Mouse (Mus musculus): Measurements from ENCODE around the gene Cacna1d. TPM values are rescaled to one million over a fixed set of nuclear protein-coding genes. Genes with fewer than 3 reads are reported as not detected.

Gene Cacna1d
- polyA plus RNA-seq, 1 experiment from 2014 or later, result 1.4 TPM

DNA sequence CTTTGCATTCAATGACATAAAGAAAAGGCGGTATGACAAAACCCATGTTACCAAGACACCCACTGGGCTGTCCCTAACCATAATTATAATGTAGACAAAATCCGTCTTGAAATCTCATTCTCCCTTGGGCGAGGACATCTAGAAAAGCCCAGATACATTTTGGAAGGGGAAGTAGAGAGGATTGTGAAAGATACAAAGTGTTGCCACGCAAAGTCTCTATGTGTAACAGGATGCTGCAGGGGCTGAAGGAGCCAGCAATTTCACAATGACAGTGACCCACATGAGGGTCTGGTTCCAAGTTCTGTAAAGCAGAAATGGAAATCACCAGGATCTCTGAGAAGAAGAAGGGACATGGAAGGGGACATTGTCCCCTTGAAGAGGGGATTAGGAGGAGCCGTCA is 55.9 kb downstream of the Cacna1d start:
- no peaks in the 10 kb centered on the region for H3K27me3 ChIP-seq (ENCODE audit: control insufficient read depth, insufficient read depth, low read length)
- H3K4me1 ChIP-seq (ENCODE audit: control insufficient read depth, insufficient read depth, low read length), result no peaks in the 10 kb centered on the region
- no peaks in the 10 kb centered on the region for H3K36me3 ChIP-seq (ENCODE audit: control insufficient read depth, insufficient read depth, low read length)
- WGBS, result 87% methylated on average over 5 of the region's 5 CpGs
- ATAC-seq (ENCODE audit: insufficient read depth, low FRiP score, low TSS enrichment) (no peak), DNase-seq (ENCODE audit: low spot score) (no peak)
- H3K4me3 ChIP-seq (ENCODE audit: low read depth, low read length), result no peak overlapping the region
- H3K27ac ChIP-seq (ENCODE audit: low read depth, low read length), result no peak overlapping the region
- no peak overlapping the region for H3K4me2 ChIP-seq (ENCODE audit: low read depth)
- no peak overlapping the region for H3K9ac ChIP-seq (ENCODE audit: low read length)
- no peaks in the 10 kb centered on the region for H3K9me3 ChIP-seq (ENCODE audit: control insufficient read depth, low read length)

DNA sequence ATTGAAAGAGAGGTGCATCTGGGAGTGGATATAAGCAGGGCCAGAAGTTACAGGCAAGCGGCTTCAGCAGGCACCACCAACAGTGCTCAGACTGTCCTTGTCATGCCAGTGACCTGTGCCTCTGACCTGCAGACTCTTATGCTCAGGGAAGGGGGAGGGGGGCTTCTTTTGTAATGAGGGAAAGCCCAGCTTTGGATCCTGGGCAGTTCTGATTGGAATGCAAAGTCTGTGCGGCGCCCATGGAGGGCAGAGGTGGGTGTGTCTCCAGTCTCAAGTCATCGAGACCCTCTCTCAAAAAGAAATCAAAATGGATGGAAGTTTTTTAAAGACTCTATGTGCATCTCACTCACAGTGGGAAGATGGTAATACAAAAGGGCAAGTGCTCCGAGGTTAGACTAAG is 60.8 kb downstream of the Cacna1d start:
- no peak overlapping the region for H3K4me3 ChIP-seq (ENCODE audit: low read depth, low read length)
- no peaks in the 10 kb centered on the region for H3K36me3 ChIP-seq (ENCODE audit: control insufficient read depth, insufficient read depth, low read length)
- no peak for DNase-seq (ENCODE audit: low spot score)
- no peak overlapping the region for H3K4me2 ChIP-seq (ENCODE audit: low read depth)
- no peak overlapping the region for H3K9ac ChIP-seq (ENCODE audit: low read length)
- H3K9me3 ChIP-seq (ENCODE audit: control insufficient read depth, low read length), result no peaks in the 10 kb centered on the region
- no peak for ATAC-seq (ENCODE audit: insufficient read depth, low FRiP score, low TSS enrichment)
- no peaks in the 10 kb centered on the region for H3K27me3 ChIP-seq (ENCODE audit: control insufficient read depth, insufficient read depth, low read length)
- WGBS, result 62% methylated on average over 5 of the region's 5 CpGs
- no peak overlapping the region for H3K27ac ChIP-seq (ENCODE audit: low read depth, low read length)
- H3K4me1 ChIP-seq (ENCODE audit: control insufficient read depth, insufficient read depth, low read length), result no peaks in the 10 kb centered on the region; the same call in 1 of the 2 replicates

GRCm38 (mm10) chr14:30430026-30430425 is 61.2 kb downstream of the Cacna1d start:
- WGBS, result 90% methylated on average over 9 of the region's 9 CpGs
- no peaks in the 10 kb centered on the region; the same call in 1 of the 2 replicates for H3K4me1 ChIP-seq (ENCODE audit: control insufficient read depth, insufficient read depth, low read length)
- no peaks in the 10 kb centered on the region for H3K36me3 ChIP-seq (ENCODE audit: control insufficient read depth, insufficient read depth, low read length)

GRCm38 (mm10) chr14:30429606-30430005 is 61.6 kb downstream of the Cacna1d start:
- no peak overlapping the region for H3K4me2 ChIP-seq (ENCODE audit: low read depth)
- H3K4me1 ChIP-seq (ENCODE audit: control insufficient read depth, insufficient read depth, low read length), result no peaks in the 10 kb centered on the region; the same call in 1 of the 2 replicates
- H3K9ac ChIP-seq (ENCODE audit: low read length), result no peak overlapping the region
- no peaks in the 10 kb centered on the region for H3K27me3 ChIP-seq (ENCODE audit: control insufficient read depth, insufficient read depth, low read length)
- WGBS, result 57% methylated on average over 9 of the region's 9 CpGs
- H3K27ac ChIP-seq (ENCODE audit: low read depth, low read length), result no peak overlapping the region
- no peak for ATAC-seq (ENCODE audit: insufficient read depth, low FRiP score, low TSS enrichment)
- no peak overlapping the region for H3K4me3 ChIP-seq (ENCODE audit: low read depth, low read length)
- H3K36me3 ChIP-seq (ENCODE audit: control insufficient read depth, insufficient read depth, low read length), result no peaks in the 10 kb centered on the region
- no peak for DNase-seq (ENCODE audit: low spot score)
- H3K9me3 ChIP-seq (ENCODE audit: control insufficient read depth, low read length), result no peaks in the 10 kb centered on the region

More at GRCm38 (mm10) chr14:30430026-30430425, 61.2 kb downstream of the Cacna1d start:
- H3K9ac ChIP-seq (ENCODE audit: low read length), result no peak overlapping the region
- H3K4me2 ChIP-seq (ENCODE audit: low read depth), result no peak overlapping the region
- no peaks in the 10 kb centered on the region for H3K9me3 ChIP-seq (ENCODE audit: control insufficient read depth, low read length)
- ATAC-seq (ENCODE audit: insufficient read depth, low FRiP score, low TSS enrichment), result no peak
- H3K4me3 ChIP-seq (ENCODE audit: low read depth, low read length), result no peak overlapping the region
- no peak for DNase-seq (ENCODE audit: low spot score)
- H3K27ac ChIP-seq (ENCODE audit: low read depth, low read length), result no peak overlapping the region
- no peaks in the 10 kb centered on the region for H3K27me3 ChIP-seq (ENCODE audit: control insufficient read depth, insufficient read depth, low read length)

- DNase-seq (ENCODE audit: low spot score), result no peak
- Histone ChIP-seq H3K27ac (ENCODE audit: low read depth, low read length) (no peak overlapping the region), H3K4me2 (ENCODE audit: low read depth) (no peak overlapping the region), H3K36me3 (ENCODE audit: control insufficient read depth, insufficient read depth, low read length) (no peaks in the 10 kb centered on the region), H3K4me3 (ENCODE audit: low read depth, low read length) (no peak overlapping the region), H3K27me3 (ENCODE audit: control insufficient read depth, insufficient read depth, low read length) (no peaks in the 10 kb centered on the region), H3K9me3 (ENCODE audit: control insufficient read depth, low read length) (no peaks in the 10 kb centered on the region), H3K4me1 (ENCODE audit: control insufficient read depth, insufficient read depth, low read length) (no peaks in the 10 kb centered on the region; the same call in 1 of the 2 replicates), H3K9ac (ENCODE audit: low read length) (no peak overlapping the region)
- no peak for ATAC-seq (ENCODE audit: insufficient read depth, low FRiP score, low TSS enrichment)
Observed at GRCm38 (mm10) chr14:30428757-30429156, 62.5 kb downstream of the Cacna1d start.

GRCm38 (mm10) chr14:30425876-30426275 is 65.4 kb downstream of the Cacna1d start:
- Histone ChIP-seq H3K27me3 (ENCODE audit: control insufficient read depth, insufficient read depth, low read length) (no peaks in the 10 kb centered on the region), H3K9me3 (ENCODE audit: control insufficient read depth, low read length) (no peaks in the 10 kb centered on the region), H3K27ac (ENCODE audit: low read depth, low read length) (no peak overlapping the region), H3K36me3 (ENCODE audit: control insufficient read depth, insufficient read depth, low read length) (no peaks in the 10 kb centered on the region), H3K9ac (ENCODE audit: low read length) (no peak overlapping the region), H3K4me2 (ENCODE audit: low read depth) (no peak overlapping the region), H3K4me1 (ENCODE audit: control insufficient read depth, insufficient read depth, low read length) (no peaks in the 10 kb centered on the region; the same call in 1 of the 2 replicates), H3K4me3 (ENCODE audit: low read depth, low read length) (no peak overlapping the region)
- DNase-seq (ENCODE audit: low spot score) (peak; percentile 26), ATAC-seq (ENCODE audit: insufficient read depth, low FRiP score, low TSS enrichment) (no peak)
- WGBS, result 32% methylated on average over 4 of the region's 4 CpGs

DNA sequence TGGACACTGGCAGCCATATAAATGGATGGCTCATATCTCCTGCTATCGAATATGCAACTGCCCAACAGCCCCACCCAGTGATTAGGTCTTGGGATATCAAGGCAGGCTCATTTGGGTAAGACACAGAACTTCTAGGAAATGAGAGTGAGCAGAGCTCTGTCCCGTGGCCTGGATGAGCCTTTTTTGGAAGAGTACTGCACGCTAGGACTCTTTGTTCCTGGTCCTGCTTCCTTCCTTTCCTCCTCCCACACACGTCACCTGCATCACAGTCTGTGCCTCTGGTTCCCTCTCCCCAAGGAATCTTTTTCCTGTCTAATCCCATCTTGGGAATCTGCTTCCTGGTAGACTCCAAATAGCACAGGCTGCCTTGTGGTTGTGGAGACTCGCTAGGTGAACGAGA is 66.1 kb downstream of the Cacna1d start:
- Histone ChIP-seq H3K9me3 (ENCODE audit: control insufficient read depth, low read length) (no peaks in the 10 kb centered on the region), H3K27ac (ENCODE audit: low read depth, low read length) (no peak overlapping the region), H3K4me3 (ENCODE audit: low read depth, low read length) (no peak overlapping the region), H3K4me1 (ENCODE audit: control insufficient read depth, insufficient read depth, low read length) (no peaks in the 10 kb centered on the region; the same call in 1 of the 2 replicates), H3K27me3 (ENCODE audit: control insufficient read depth, insufficient read depth, low read length) (no peaks in the 10 kb centered on the region), H3K9ac (ENCODE audit: low read length) (no peak overlapping the region), H3K36me3 (ENCODE audit: control insufficient read depth, insufficient read depth, low read length) (no peaks in the 10 kb centered on the region), H3K4me2 (ENCODE audit: low read depth) (no peak overlapping the region)
- WGBS, result 78% methylated on average over 6 of the region's 6 CpGs
- DNase-seq (ENCODE audit: low spot score) (no peak), ATAC-seq (ENCODE audit: insufficient read depth, low FRiP score, low TSS enrichment) (no peak)

GRCm38 (mm10) chr14:30424638-30425037 is 66.6 kb downstream of the Cacna1d start:
- no peak overlapping the region for H3K9ac ChIP-seq (ENCODE audit: low read length)
- H3K27ac ChIP-seq (ENCODE audit: low read depth, low read length), result no peak overlapping the region
- H3K4me1 ChIP-seq (ENCODE audit: control insufficient read depth, insufficient read depth, low read length), result no peaks in the 10 kb centered on the region; the same call in 1 of the 2 replicates
- no peak overlapping the region for H3K4me2 ChIP-seq (ENCODE audit: low read depth)
- no peak for ATAC-seq (ENCODE audit: insufficient read depth, low FRiP score, low TSS enrichment)
- no peaks in the 10 kb centered on the region for H3K9me3 ChIP-seq (ENCODE audit: control insufficient read depth, low read length)
- H3K4me3 ChIP-seq (ENCODE audit: low read depth, low read length), result no peak overlapping the region
- no peaks in the 10 kb centered on the region for H3K36me3 ChIP-seq (ENCODE audit: control insufficient read depth, insufficient read depth, low read length)
- H3K27me3 ChIP-seq (ENCODE audit: control insufficient read depth, insufficient read depth, low read length), result no peaks in the 10 kb centered on the region
- no peak for DNase-seq (ENCODE audit: low spot score)
- 88% methylated on average over 4 of the region's 4 CpGs for WGBS

DNA sequence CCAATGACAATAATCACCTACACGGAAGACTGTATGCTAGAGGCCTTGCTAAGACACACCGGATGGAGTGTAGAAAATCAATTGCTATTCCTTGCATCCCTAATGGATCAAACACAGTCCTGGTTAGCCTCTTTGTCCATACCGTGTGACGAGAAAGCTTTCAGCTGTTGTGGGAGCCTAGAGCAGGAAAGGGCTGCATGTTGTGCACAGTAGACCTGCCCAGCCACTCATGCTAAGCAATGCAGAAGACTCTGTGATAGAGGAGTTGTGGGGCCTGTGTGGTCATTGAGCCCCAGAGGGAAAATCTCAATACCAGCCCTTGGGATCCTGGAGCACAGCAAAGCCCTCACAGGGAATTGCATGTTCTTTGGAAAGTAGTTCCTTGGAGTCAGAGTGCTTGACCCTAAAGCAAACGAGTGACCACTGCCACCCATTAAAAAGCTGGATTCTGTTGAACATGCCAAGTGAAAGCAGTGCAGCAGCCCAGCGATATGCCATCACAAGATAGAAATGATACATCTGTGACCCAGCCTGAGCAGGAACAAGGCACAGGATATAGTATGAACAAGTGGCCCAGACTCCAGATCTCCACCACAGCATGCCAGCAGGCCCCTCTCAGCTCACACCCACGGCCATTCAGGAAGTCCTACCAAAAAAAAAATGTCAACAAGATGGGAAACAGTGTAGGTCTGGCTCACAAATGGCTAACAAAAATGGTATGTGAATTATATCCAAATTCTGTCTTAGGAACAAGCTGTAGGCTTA is 68.7 kb downstream of the Cacna1d start:
- H3K4me2 ChIP-seq (ENCODE audit: low read depth), result no peak overlapping the region
- 86% methylated on average over 7 of the region's 7 CpGs for WGBS
- no peaks in the 10 kb centered on the region for H3K4me1 ChIP-seq (ENCODE audit: control insufficient read depth, insufficient read depth, low read length)
- no peaks in the 10 kb centered on the region for H3K9me3 ChIP-seq (ENCODE audit: control insufficient read depth, low read length)
- H3K9ac ChIP-seq (ENCODE audit: low read length), result no peak overlapping the region
- ATAC-seq (ENCODE audit: insufficient read depth, low FRiP score, low TSS enrichment), result no peak
- no peaks in the 10 kb centered on the region for H3K36me3 ChIP-seq (ENCODE audit: control insufficient read depth, insufficient read depth, low read length)
- no peak overlapping the region for H3K4me3 ChIP-seq (ENCODE audit: low read depth, low read length)
- H3K27me3 ChIP-seq (ENCODE audit: control insufficient read depth, insufficient read depth, low read length), result no peaks in the 10 kb centered on the region
- no peak overlapping the region for H3K27ac ChIP-seq (ENCODE audit: low read depth, low read length)
- DNase-seq (ENCODE audit: low spot score), result no peak

Data from neural tube, embryonic 11.5 days (tissue).